Mouse (Mus musculus) neutrophil, adult 5-6 weeks (primary cell): ENCODE measurements around the gene Smad3. TPM values are rescaled to one million over a fixed set of nuclear protein-coding genes. Genes with fewer than 3 reads are reported as not detected.

ENCODE experiments used
- ATAC-seq: fragments of 151-379, 151-347 bp; 2 replicates; pipeline ENCODE4 v1.8.0; 2017; ENCODE audit warnings: mild to moderate bottlenecking, moderate TSS enrichment; ENCODE audit not compliant: insufficient number of reproducible peaks, poor library complexity, low FRiP score, severe bottlenecking; ENCODE audit errors: extremely low read depth
- total RNA-seq: library from RNA; stranded (forward); fragments of 200-1000 nt; gene quantifications from 2 replicates; pipeline ENCODE4 v1.2.3, GENCODE M21; 2017

The Smad3 gene
- total RNA-seq, 1 experiment from 2014 or later, result 28.7 TPM

DNA sequence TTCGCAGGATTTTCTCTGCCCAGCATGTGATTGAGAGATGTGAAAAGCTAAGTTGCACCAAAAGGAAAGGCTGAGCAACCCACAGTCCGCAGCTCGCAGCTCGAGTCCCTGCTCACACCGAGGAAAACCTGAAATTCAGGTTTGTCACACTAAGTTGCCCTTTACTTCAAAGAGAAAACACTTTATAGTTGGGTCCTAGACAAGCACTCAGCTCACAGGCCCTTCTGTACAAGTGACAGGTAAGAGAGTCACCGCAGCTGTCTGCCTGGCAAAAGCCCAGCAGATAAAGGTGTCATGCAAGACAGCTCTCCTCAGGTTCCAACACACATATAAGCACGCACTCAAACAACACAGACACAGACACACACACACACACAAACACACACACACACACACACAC lies 5.2 kb downstream of the Smad3 start:
- ATAC-seq, result no peak

DNA sequence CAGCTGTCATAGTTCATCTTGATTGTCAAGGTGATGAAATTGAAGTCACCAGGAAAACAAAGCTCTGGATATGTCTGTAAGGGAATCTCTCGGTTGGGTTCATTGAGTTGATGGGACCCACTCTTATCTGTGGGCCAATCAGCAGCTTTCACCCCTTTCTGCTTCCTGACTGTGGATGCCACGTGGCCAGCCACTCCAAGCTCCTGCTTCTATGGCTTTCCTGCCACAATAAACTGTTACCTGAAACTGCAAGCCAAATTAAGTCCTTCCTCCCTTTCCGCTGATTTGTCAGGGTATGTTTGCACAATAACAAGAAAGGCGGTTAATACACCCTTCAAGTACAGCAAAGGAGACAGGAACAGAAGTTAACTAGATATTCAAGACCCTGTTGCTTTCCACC lies 6.5 kb downstream of the Smad3 start:
- no peak for ATAC-seq

DNA sequence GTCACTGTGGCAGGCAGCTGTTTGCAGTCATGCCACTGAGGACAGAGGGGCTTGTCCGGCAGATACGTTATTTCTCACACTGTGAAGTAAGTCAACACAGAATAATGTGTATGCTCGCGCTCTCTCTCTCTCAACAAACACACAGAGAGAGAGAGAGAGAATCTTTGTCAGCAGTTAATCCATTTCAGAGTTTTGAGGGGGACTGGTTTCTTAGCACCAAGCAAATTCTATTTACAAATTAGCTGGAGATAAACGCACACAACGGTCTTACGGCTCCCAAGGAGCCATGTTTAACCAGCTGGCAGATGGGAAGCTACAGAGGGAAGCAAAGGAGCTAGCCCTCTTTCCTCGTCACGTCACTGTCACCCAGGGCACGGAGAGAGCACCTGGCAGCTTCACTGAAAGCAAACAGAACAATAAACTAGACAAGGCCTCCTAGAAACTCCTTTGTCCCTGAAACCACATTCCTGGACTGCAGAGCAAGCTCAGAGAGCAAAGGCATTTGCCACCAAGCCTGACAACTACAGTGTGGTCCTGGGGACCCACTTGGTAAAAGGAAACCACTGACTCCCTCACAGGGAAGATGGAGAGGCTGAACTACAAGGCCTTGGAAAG lies 7.3 kb downstream of the Smad3 start:
- ATAC-seq, result no peak

DNA sequence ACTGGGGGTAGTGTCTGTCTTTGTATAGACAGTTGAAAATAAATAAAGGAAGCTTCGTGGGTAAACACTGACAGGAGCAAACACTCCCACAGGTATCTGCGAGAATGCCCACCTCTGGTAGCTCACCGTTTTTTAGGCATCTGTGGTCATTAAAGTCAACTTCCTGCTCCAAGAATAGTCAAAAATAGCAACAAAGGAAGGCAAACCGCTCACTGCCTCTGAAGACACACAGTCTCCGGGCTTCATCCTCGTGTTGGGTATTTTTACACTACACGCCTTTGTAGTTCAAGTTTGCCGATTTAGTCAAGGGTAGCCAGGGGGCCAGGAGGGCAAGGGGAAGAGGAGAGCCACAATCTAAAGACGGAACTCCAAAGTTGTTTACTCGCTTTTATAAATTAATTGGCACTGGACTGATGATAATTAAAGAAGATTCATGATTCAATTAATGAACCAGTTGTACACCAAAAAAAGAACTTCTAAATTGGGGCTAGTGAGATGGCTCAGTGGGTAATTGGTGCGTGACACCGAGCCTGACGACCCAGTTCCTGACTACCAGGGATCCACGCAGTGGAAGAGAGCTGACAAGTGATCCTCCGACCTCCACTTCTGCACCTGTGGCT lies 8.4 kb downstream of the Smad3 start:
- no peak for ATAC-seq

DNA sequence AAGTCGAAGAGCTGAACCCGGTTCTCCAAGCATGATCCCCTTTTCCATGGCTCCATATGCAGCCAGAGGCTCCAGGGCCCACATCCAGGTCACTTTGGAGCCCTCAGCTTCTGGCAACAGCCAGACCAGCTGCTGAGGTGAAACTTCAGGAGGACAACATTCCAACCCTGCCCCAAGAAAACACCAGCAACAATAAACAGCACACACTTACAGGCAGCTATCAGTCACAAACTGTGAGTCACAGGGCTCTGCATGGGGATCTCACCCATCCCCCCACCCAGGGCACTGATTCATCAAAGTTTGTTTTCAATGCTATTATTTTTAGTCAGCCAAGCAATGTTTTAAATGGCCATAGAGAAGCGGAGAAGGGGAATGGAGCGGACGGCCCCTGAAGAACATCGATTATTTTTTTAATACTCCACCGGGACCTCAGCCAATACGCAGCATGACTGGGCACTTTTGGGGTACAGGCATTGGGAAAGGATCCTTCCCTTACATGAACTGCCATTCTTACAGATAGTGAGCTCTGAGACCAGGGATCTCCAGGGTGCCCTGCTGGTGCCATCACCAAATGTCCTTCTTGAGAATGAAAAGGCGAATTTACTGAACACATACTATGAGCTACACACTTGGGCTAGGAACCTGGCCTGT lies 10.0 kb downstream of the Smad3 start:
- ATAC-seq, result no peak

DNA sequence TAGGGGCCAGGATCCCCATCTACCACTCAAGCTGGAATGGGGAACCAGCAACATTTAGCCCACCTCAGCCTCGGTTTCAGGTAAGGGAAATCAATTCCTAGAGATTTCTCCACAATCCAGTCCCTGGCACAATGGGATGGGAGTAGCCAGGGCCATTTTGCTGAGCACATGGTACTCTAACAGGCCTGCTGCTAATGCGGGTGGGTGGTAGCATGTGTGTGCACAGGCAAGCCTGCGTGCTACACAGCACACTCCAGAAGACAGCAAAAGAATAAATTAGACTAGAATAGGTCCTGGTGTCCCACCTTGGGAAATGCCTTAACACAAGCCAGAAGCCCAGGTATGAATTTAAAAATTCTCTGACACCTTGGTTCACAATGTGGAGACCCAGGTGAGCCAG lies 10.8 kb downstream of the Smad3 start:
- no peak for ATAC-seq

DNA sequence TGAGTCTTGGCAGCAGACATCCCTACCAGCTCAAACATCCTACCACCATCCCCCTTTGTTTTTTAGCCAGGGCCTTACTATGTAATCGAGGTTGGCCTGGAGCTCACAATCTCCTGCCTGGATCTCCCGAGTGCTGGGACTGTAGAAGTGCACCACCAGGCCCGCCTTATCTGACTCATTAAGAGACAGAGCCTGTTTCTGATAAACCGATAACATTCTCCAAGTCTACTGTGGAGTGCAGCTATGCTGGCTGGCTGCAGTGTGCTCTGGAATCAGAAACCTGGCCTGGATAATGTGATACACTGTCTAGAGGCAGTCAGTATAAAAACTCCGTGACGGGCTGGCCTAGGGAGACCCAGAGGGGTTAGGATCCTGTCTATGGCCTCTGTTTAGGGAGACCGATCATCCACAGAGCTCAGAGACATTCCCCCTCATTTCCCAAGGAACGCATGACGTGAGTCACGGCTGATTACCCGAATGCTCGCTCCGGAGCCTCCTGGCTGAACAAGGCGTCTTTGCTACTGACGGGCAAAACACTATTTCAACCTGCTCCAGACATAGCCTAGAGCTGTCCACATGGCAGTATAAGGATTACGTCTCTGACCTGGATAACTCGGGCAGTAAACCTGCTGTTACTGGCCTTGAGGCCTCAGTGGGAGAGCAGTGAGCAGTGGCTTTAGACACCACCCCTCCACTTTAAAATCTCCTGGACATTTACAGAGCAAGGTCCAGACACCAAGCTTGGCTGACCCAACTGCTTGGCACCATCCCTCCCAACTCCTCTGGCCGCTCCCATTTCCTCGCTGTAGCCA lies 11.8 kb downstream of the Smad3 start:
- no peak for ATAC-seq

DNA sequence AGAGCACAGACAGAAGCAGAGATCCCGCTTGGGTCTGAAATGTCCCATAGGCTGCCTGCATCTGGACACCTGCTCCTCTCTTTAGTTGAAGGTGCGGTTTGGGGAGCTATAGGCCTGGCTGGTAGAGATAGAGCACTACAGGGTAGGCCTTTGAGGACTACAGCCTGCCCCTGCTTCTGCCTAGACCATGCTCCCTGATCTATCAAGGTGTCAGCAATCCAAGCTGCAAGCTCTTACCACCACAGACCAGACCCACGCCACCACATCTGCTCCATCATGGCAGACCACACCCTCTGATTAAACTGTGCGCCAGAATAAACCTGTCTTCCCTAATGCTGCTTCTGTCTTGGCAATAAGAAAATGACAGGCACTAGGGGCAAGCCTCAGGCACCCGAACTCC lies 13.2 kb downstream of the Smad3 start:
- ATAC-seq, result no peak

DNA sequence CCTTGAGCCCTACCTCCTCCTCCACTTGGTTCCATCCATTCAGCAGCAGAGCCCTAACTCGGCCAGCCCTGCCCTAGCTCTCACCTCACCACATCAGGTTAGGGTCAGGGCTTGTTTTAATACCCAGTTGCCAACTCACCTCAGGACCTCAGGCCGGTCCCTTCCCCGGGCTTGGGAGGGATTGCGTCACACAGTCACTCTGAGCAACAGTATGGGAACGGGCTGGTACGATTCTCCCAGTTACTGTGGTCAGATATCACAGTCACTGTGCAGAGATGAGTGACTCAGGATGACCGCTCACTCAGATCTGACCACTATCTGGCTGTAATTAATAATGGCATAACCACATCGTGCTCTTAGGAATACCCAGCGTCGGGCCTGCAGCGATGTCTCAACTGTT lies 14.0 kb downstream of the Smad3 start:
- ATAC-seq, result peak; percentile 13; the same call in 1 of the 2 replicates

DNA sequence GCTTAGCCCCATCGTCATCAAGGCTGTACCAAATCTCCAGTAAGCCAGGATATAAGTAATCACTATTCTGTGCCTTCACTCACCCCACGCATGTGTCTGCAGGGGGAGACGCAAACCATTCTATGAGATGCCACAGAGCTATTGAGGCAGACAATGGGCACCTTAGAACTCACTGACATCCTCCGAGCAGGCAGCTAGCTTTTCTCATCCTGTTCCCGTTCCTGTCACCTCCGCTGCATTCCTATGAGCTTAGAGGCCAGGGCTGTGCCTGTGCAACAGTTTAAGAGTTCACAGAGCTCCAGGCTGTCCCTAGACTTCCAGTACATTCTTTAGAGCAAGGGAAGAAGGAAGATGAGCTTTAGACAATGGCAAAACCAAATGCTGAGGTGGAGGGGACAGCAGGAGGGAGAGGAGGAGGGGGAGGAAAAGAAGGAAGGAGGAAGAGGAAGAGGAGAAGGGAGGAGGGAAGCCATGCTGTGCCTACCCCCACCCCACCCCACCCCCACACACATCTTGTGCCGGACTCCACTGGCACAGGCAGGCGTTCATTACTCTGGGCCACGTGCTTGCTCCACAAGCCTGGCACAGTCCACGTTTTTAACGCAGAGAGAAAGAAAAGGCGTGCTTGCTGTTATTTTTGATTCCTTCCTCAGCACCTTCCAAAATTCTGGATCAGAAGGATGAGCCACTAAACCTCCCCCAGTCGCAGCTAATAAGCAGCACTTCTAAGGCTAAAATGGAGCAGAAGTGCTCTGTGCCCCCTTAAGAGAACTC lies 14.7 kb downstream of the Smad3 start:
- no peak for ATAC-seq

DNA sequence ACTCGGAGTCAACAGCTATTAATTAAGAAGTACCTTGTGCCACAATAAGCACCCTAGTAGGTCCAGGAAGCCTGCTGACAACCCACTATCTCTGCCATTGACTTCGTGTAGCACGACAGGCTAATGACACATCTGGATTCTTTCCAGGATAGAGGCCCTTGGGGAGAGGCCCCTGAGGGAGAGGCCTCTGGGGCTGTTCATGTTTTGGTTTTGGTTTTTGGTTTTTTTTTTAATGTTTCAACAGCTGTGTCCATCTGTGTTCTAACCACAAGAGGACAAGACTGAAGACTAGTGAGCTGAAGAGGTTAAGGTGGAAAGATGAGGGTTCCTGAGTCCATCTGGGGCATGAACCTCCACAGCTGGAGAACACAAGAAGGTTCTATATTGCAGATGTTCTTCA lies 15.5 kb downstream of the Smad3 start:
- no peak for ATAC-seq

DNA sequence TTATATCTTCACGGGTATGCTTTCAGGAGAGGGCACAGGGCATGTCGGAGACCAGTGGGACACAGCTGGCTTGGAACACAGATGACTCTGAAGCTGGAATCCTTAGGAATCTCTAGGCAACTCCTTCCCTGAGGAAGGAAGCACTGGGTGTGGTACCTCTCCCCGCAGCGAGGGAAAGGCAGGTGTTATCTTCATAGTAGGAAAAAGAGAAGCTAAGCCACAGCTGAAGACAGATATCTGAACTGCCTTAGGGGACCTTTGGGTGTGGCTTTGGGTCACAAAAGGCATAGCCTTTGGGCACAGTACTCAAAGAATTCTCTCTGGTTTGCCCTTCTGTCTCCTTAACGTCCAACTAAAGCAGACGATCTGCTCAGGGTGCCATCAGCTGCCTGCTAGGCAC lies 16.0 kb downstream of the Smad3 start:
- ATAC-seq, result no peak

DNA sequence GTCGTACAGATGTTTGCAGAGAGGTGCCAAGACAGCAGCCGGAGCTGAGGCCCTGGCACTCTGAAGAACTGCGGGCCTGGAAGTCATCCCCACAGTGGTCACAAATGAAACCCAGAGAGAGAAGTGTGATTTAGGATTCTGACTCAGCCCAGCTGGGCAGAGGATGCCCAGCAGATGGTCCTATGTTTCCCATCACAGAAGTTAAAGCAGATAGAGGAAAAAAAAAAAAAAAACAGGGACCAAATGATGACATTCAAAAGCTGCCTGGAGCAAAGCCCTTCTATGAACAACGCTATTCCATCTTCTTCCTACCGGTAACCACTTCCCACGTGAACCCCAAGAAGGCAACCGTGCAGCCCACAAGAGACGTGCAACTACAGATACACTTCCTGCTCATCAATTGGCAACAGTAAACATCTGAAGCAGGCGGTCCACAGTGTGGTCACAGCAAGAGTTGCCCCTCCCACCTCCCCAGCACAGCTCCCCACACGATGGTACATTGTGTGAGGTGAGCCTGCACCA lies 17.4 kb downstream of the Smad3 start:
- ATAC-seq, result peak; percentile 53

DNA sequence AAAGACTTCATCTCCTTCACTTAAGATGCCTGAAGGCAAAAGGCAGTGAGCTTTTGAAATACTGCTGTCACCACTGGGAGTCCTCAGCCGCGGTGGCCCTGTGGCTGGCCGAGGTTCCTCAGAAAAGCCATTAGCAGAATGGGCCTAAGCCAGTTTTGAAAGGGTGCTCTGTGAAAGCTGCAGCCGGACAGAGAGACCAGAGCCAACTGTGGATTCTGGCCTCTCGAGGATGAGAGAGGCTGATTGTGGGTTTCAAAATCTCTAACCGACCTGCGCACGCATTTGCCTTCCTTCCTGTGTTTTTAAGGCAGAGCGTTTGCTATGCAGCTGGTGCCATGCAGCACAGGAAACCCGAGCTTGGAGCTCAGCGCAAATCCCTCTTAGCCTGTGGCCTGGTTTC lies 19.0 kb downstream of the Smad3 start:
- ATAC-seq, result no peak

DNA sequence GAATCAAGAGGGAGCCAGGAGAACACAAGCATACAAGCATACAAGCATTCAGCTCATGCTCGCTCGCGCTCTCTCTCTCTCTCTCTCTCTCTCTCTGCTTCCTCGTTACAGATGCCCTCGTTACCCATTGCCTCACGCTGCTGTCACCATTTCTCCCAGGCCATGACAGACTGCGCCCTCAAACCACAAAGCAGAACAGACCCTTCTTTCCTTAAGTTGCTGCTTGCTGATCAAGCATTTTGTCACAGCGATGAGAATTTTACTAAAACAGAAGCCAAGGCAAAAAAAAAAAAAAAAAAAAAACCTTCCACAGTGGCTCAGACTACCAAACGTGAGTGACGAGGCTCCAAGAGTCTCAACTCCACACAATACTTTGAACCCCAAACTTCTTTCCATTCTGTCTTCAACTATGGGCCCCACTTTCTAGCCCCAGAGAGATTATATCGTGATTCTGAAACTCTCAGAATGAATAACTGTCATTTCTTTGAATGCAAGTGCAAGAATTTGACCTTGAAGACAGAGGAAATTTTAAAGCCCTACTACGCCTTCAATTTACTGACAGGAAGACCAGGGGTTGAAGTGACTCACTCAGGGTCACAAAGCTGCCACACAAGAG lies 19.6 kb downstream of the Smad3 start:
- peak; percentile 63 for ATAC-seq

DNA sequence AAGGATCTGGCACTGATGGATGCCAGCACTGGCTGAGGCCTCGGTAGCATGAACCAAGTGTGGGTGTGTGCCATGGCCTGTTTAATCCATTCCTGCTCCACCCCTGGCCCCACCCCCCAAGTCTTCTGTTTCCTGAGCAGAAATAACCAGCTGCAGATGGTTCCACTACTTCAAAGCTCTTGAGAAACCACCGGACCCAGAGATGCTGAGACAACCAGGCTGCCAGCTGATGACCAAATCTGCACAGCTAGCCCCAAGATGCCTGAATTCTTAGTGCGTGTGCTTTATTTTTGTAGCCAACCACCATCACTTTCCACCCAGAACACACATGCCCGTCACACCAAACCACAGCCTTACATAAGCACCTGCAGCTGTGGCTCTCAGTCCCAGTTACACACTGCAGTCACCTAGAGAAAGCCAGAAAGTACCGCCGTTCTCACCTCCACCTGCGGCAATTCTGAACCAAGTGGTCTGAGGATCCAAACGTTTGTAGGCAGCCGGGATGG lies 20.3 kb downstream of the Smad3 start:
- ATAC-seq, result peak; percentile 60

DNA sequence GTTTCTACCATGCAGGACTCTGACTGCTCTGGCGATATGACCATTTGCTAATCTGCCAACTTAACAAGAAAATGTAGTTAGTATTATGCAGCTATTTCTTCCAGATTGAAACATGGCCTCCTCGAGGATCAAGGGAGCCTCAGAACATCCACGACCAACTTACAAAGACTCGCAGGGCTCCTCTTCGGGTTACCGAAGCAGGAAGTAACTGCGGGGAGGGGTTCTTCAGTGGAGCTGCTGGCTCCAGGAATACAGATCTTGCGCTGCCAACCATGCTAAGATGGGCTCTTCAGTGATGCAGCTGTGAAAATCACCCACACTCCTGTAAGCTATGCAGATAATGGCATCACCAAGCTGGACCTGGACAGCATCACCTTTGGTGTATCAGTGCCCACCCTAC lies 23.5 kb downstream of the Smad3 start:
- ATAC-seq, result no peak

DNA sequence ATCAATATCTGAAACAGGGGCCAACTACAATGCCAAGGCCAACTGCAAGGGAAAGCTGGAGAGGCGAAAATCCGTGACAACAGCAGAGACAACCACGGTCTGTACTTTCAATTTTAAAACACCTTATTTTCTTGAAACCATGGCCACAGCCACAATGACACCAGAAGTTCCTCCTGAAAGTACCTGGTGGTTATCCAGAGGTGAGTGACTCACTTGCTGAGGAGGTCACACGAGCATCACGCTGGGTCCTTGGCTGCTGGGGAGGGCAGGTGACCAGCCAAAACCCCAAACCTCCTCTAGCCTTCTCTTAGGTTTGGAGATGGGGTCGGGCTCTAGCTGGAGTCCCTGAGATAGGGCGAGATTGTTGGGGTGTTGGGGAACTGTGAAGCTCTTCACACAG lies 25.1 kb downstream of the Smad3 start:
- ATAC-seq, result no peak
